ENCODE assay signal across 11 mouse cellular contexts in the genomic region with DNA sequence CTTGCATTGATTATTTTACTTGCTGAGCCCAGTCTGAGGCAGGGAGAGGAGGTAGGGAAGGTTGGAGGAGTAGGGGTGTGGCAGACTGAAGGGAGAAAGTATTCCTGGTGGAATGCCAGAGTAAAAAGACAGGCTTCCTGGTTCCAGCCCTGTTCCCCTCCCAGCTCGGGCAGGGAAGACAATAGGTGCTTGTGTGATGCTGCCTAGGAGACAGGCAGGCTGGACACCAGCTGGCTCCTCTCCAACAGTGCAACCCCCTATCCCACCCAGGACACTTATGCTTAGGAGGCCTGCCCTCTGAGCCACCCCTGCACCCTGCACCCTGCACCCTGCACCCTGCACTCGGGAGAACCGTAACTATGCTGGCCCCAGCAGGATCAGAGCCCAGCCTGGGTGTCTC. TPM values are rescaled to one million over a fixed set of nuclear protein-coding genes. Genes with fewer than 3 reads are reported as not detected.
DNase-seq lines count a peak whose midpoint lies in the region; ATAC-seq and TF ChIP-seq lines count a peak whose summit lies in the region.
"Had no signal": no experiment of that assay in that cellular context is flagged by ENCODE, and none has a peak within 500 bp of the region (broad histone marks: within the 10 kb centered on the region; RNA-seq: fewer than 3 reads in every experiment).

No protein-coding gene starts in this region.

- peak; percentile 47; the same call in 1 of the 2 replicates for ATAC-seq in hindbrain, embryonic 14.5 days (ENCODE audit: low FRiP score)
- ATAC-seq in neural tube, embryonic 12.5 days (ENCODE audit: low FRiP score, low read depth), result peak; percentile 58; the same call in 1 of the 2 replicates

- no peaks in the 10 kb centered on the region for H3K36me3 ChIP-seq in heart, embryonic 10.5 days
- H3K36me3 ChIP-seq in heart, adult 2 months (ENCODE audit: control insufficient read depth, insufficient read depth, low read length), result no peaks in the 10 kb centered on the region
- peaks cover 18% of the 10 kb centered on the region for H3K36me3 ChIP-seq in hindbrain, embryonic 14.5 days (replicated peaks; ENCODE audit: control insufficient read depth, insufficient read depth)
- H3K36me3 ChIP-seq in neural tube, embryonic 12.5 days, result peaks cover 13% of the 10 kb centered on the region
- H3K36me3 ChIP-seq: embryonic facial prominence, embryonic 12.5 days had no signal

- H3K79me2 ChIP-seq in heart, adult 2 months (replicated peaks; ENCODE audit: control insufficient read depth, insufficient read depth, low read length), result no peaks in the 10 kb centered on the region

- peak overlapping the region; percentile 65; the same call in 1 of the 2 replicates for H3K27ac ChIP-seq in heart, embryonic 10.5 days
- H3K27ac ChIP-seq in heart, adult 2 months, result no peak overlapping the region
- peak overlapping the region; percentile 54 for H3K27ac ChIP-seq in hindbrain, embryonic 14.5 days
- no peak overlapping the region for H3K27ac ChIP-seq in neural tube, embryonic 12.5 days
- H3K27ac ChIP-seq: embryonic facial prominence, embryonic 12.5 days had no signal

- no peak for DNase-seq in heart, embryonic 10.5 days (ENCODE audit: low spot score)
- DNase-seq in heart, adult 2 months, result no peak
- peak; percentile 80 for DNase-seq in ZHBTc4 (ENCODE audit: low read depth, low spot score)
- DNase-seq in hindbrain, embryonic 14.5 days (ENCODE audit: low spot score), result peak; percentile 38
- DNase-seq in frontal cortex, postnatal 14 days (ENCODE audit: low spot score in 2 of 2), result no peak
- no peak for DNase-seq in adrenal gland, adult 18-20 months (ENCODE audit: low spot score in 2 of 2)
- no peak for DNase-seq in cerebellum, adult 9-11 months
- DNase-seq: kidney, adult 2 months had no signal

- TF ChIP-seq EP300 in heart, adult 2 months (IDR thresholded peaks at IDR 0.05; ENCODE audit: insufficient read depth, low read depth, low read length), result no peak

- H3K9me3 ChIP-seq in heart, embryonic 10.5 days, result no peaks in the 10 kb centered on the region
- H3K9me3 ChIP-seq in hindbrain, embryonic 14.5 days (ENCODE audit: control insufficient read depth, low read length), result no peaks in the 10 kb centered on the region
- H3K9me3 ChIP-seq in neural tube, embryonic 12.5 days, result no peaks in the 10 kb centered on the region
- H3K9me3 ChIP-seq: embryonic facial prominence, embryonic 12.5 days had no signal

- peaks cover 60% of the 10 kb centered on the region for H3K27me3 ChIP-seq in heart, embryonic 10.5 days (ENCODE audit: insufficient read depth, poor library complexity, severe bottlenecking)
- H3K27me3 ChIP-seq in heart, adult 2 months (ENCODE audit: control insufficient read depth, insufficient read depth, low read length), result no peaks in the 10 kb centered on the region
- H3K27me3 ChIP-seq in hindbrain, embryonic 14.5 days (ENCODE audit: control insufficient read depth, insufficient read depth, low read length), result no peaks in the 10 kb centered on the region
- H3K27me3 ChIP-seq in neural tube, embryonic 12.5 days (replicated peaks), result peaks cover 25% of the 10 kb centered on the region; the same call in 1 of the 2 replicates

- no peak overlapping the region for H3K4me2 ChIP-seq in hindbrain, embryonic 14.5 days (replicated peaks)
- peak overlapping the region; percentile 20 for H3K4me2 ChIP-seq in neural tube, embryonic 12.5 days (replicated peaks)
- H3K4me2 ChIP-seq: embryonic facial prominence, embryonic 12.5 days; liver, embryonic 11.5 days had no signal

- H3K4me3 ChIP-seq in heart, embryonic 10.5 days, result no peak overlapping the region
- no peak overlapping the region for H3K4me3 ChIP-seq in heart, adult 2 months
- H3K4me3 ChIP-seq in hindbrain, embryonic 14.5 days (replicated peaks; ENCODE audit: low read length), result no peak overlapping the region
- H3K4me3 ChIP-seq in neural tube, embryonic 12.5 days, result no peak overlapping the region
- H3K4me3 ChIP-seq: embryonic facial prominence, embryonic 12.5 days had no signal

- no peak for TF ChIP-seq CTCF in heart, adult 2 months (IDR thresholded peaks at IDR 0.05)

- no peak for TF ChIP-seq POLR2A in heart, adult 2 months (IDR thresholded peaks at IDR 0.05; ENCODE audit: insufficient read depth, low read depth, low read length)

- 56% methylated on average over 3 of the region's 3 CpGs for WGBS in heart, embryonic 10.5 days
- 50% methylated on average over 3 of the region's 3 CpGs for WGBS in heart, adult 2 months
- 35% methylated on average over 3 of the region's 3 CpGs for WGBS in hindbrain, embryonic 14.5 days
- WGBS in neural tube, embryonic 12.5 days, result 36% methylated on average over 3 of the region's 3 CpGs

- no peak overlapping the region for H3K9ac ChIP-seq in heart, adult 2 months (ENCODE audit: low read depth, low read length)
- 0 out of 2 replicates have a peak overlapping the region, but pooled peaks have one; percentile 14 for H3K9ac ChIP-seq in hindbrain, embryonic 14.5 days
- H3K9ac ChIP-seq in neural tube, embryonic 12.5 days, result 0 out of 2 replicates have a peak overlapping the region, but pooled peaks have one; percentile 5
- H3K9ac ChIP-seq: embryonic facial prominence, embryonic 12.5 days had no signal

- intact Hi-C loops in heart, adult 2 months (cut with DNase I), result loop anchor here (2.0 to 5.0 kb wide), 2 partner anchors 44 to 68 kb away; partner anchors contain the start of gene Mrpl58

- peaks cover 16% of the 10 kb centered on the region for H3K4me1 ChIP-seq in heart, embryonic 10.5 days
- H3K4me1 ChIP-seq in heart, adult 2 months (ENCODE audit: control insufficient read depth, insufficient read depth, low read length), result no peaks in the 10 kb centered on the region; the same call in 1 of the 2 replicates
- H3K4me1 ChIP-seq in hindbrain, embryonic 14.5 days (replicated peaks; ENCODE audit: control insufficient read depth, insufficient read depth, low read length), result peaks cover 12% of the 10 kb centered on the region; the same call in 1 of the 2 replicates
- H3K4me1 ChIP-seq in neural tube, embryonic 12.5 days, result peaks cover 12% of the 10 kb centered on the region

RNA-seq across cellular contexts. Expression of gene Hid1, which starts 8.3 kb away (rescaled TPM):
- polyA plus RNA-seq in heart, embryonic 10.5 days (2016; fragmentation: Nextera tagmentation; extraction: Ambion mirVana), result 5.5 and 8.6 TPM in 2 replicates
- 1 to 10 TPM; 3.0 to 5.1 TPM for total RNA-seq in heart, adult 2 months (2021)
- polyA plus RNA-seq in heart, adult 2 months (2012; rRNA removed), result 6.1 and 7.3 TPM in 2 replicates
- 44.5 and 50.2 TPM in 2 replicates for polyA plus RNA-seq in hindbrain, embryonic 14.5 days (2014; fragmentation: Nextera tagmentation; extraction: Ambion mirVana)
- polyA plus RNA-seq in neural tube, embryonic 12.5 days (2016; fragmentation: Nextera tagmentation; extraction: Ambion mirVana), result 28.9 and 30.3 TPM in 2 replicates
- total RNA-seq in adrenal gland, adult 18-20 months (2021), result 10 to 100 TPM; 31.4 to 65.8 TPM

RNA-seq across cellular contexts. Expression of gene Cdr2l, which starts 22.4 kb away (rescaled TPM):
- polyA plus RNA-seq in heart, embryonic 10.5 days (2016; fragmentation: Nextera tagmentation; extraction: Ambion mirVana), result 8.2 and 11.3 TPM in 2 replicates
- total RNA-seq in heart, adult 2 months (2021), result 1 to 10 TPM; 4.5 TPM
- 6.2 and 6.7 TPM in 2 replicates for polyA plus RNA-seq in heart, adult 2 months (2012; rRNA removed)
- polyA plus RNA-seq in hindbrain, embryonic 14.5 days (2014; fragmentation: Nextera tagmentation; extraction: Ambion mirVana), result 25.7 and 28.5 TPM in 2 replicates
- 30.0 and 30.1 TPM in 2 replicates for polyA plus RNA-seq in neural tube, embryonic 12.5 days (2016; fragmentation: Nextera tagmentation; extraction: Ambion mirVana)
- total RNA-seq in adrenal gland, adult 18-20 months (2021), result 100 to 1,000 TPM; 159 to 181 TPM

RNA-seq across cellular contexts. Expression of gene Otop3, which starts 24.8 kb away (rescaled TPM):
- 0.05 TPM in 1 of 2 replicates, not detected in the other for polyA plus RNA-seq in heart, embryonic 10.5 days (2016; fragmentation: Nextera tagmentation; extraction: Ambion mirVana)
- not detected for total RNA-seq in heart, adult 2 months (2021)
- not detected in 2 replicates for polyA plus RNA-seq in heart, adult 2 months (2012; rRNA removed)
- polyA plus RNA-seq in hindbrain, embryonic 14.5 days (2014; fragmentation: Nextera tagmentation; extraction: Ambion mirVana), result 1.8 and 1.9 TPM in 2 replicates
- 0.55 and 0.59 TPM in 2 replicates for polyA plus RNA-seq in neural tube, embryonic 12.5 days (2016; fragmentation: Nextera tagmentation; extraction: Ambion mirVana)
- total RNA-seq in adrenal gland, adult 18-20 months (2021), result not detected
- polyA plus RNA-seq: embryonic facial prominence, embryonic 12.5 days; liver, embryonic 11.5 days had no signal

RNA-seq across cellular contexts. Expression of gene Ush1g, which starts 37.5 kb away (rescaled TPM):
- 0.26 and 0.34 TPM in 2 replicates for polyA plus RNA-seq in heart, embryonic 10.5 days (2016; fragmentation: Nextera tagmentation; extraction: Ambion mirVana)
- total RNA-seq in heart, adult 2 months (2021), result under 1 TPM in 1 of 2 experiments, not detected in 1; 0.07 TPM
- 0.10 and 0.18 TPM in 2 replicates for polyA plus RNA-seq in heart, adult 2 months (2012; rRNA removed)
- 0.15 TPM in 1 of 2 replicates, not detected in the other for polyA plus RNA-seq in hindbrain, embryonic 14.5 days (2014; fragmentation: Nextera tagmentation; extraction: Ambion mirVana)
- 0.08 and 0.28 TPM in 2 replicates for polyA plus RNA-seq in neural tube, embryonic 12.5 days (2016; fragmentation: Nextera tagmentation; extraction: Ambion mirVana)
- total RNA-seq in adrenal gland, adult 18-20 months (2021), result under 1 TPM; 0.36 to 0.74 TPM

RNA-seq across cellular contexts. Expression of gene Mrpl58, which starts 44.3 kb away (rescaled TPM):
- polyA plus RNA-seq in heart, embryonic 10.5 days (2016; fragmentation: Nextera tagmentation; extraction: Ambion mirVana), result 184 and 202 TPM in 2 replicates
- 100 to 1,000 TPM; 144 to 159 TPM for total RNA-seq in heart, adult 2 months (2021)
- 82.7 and 104 TPM in 2 replicates for polyA plus RNA-seq in heart, adult 2 months (2012; rRNA removed)
- 196 and 222 TPM in 2 replicates for polyA plus RNA-seq in hindbrain, embryonic 14.5 days (2014; fragmentation: Nextera tagmentation; extraction: Ambion mirVana)
- 193 and 199 TPM in 2 replicates for polyA plus RNA-seq in neural tube, embryonic 12.5 days (2016; fragmentation: Nextera tagmentation; extraction: Ambion mirVana)
- 100 to 1,000 TPM; 133 to 137 TPM for total RNA-seq in adrenal gland, adult 18-20 months (2021)

Comparison
In these comparisons a context has a peak if more than half of its experiments do, and no peak if none do; other contexts are left out.
1. H3K27ac ChIP-seq: peak in heart, embryonic 10.5 days (single experiment) and hindbrain, embryonic 14.5 days (single experiment); none in heart, adult 2 months (single experiment) and neural tube, embryonic 12.5 days (single experiment).
2. DNase-seq: peak in ZHBTc4 (single experiment) and hindbrain, embryonic 14.5 days (single experiment); none in heart, embryonic 10.5 days (single experiment), heart, adult 2 months (0 of 2), frontal cortex, postnatal 14 days (0 of 2), adrenal gland, adult 18-20 months (0 of 2) and cerebellum, adult 9-11 months (single experiment).